Mouse (Mus musculus): Measurements from ENCODE around the gene Antxr1.

Antxr1 gene

GRCm38 (mm10) chr6:87335091-87335934, at the start of gene Antxr1:
TSS of gene Antxr1 (minus strand) at chr6:87335821.
- no peak for DNase-seq (ENCODE audit: extremely low read depth, low read depth, low spot score)

- no peak for DNase-seq (ENCODE audit: extremely low read depth, low read depth, low spot score)
Measured at GRCm38 (mm10) chr6:87384761-87385160, 49.1 kb upstream of the Antxr1 start.

- DNase-seq (ENCODE audit: extremely low read depth, low read depth, low spot score): no peak
Measured at GRCm38 (mm10) chr6:87383926-87384691, 48.5 kb upstream of the Antxr1 start.

- DNase-seq (ENCODE audit: extremely low read depth, low read depth, low spot score): no peak
Measured at GRCm38 (mm10) chr6:87373057-87373456, 37.4 kb upstream of the Antxr1 start, which contains the start of gene Gkn2. TSS of gene Gkn2 (plus strand) at chr6:87373357.

- DNase-seq (ENCODE audit: extremely low read depth, low read depth, low spot score): no peak
Measured at GRCm38 (mm10) chr6:87369223-87369622, 33.6 kb upstream of the Antxr1 start.

- no peak for DNase-seq (ENCODE audit: extremely low read depth, low read depth, low spot score)
Measured at GRCm38 (mm10) chr6:87354441-87354840, 18.8 kb upstream of the Antxr1 start.

- no peak for DNase-seq (ENCODE audit: extremely low read depth, low read depth, low spot score)
Measured at GRCm38 (mm10) chr6:87350829-87351228, 15.2 kb upstream of the Antxr1 start, which contains the start of gene Gkn1. TSS of gene Gkn1 (minus strand) at chr6:87350942.

- DNase-seq (ENCODE audit: extremely low read depth, low read depth, low spot score): no peak
Measured at GRCm38 (mm10) chr6:87335935-87336295, 294 bp upstream of the Antxr1 start.

GRCm38 (mm10) chr6:87334361-87335090, 1.1 kb downstream of the Antxr1 start:
- no peak for DNase-seq (ENCODE audit: extremely low read depth, low read depth, low spot score)

- DNase-seq (ENCODE audit: extremely low read depth, low read depth, low spot score): no peak
Measured at GRCm38 (mm10) chr6:87332380-87332779, 3.2 kb downstream of the Antxr1 start.

GRCm38 (mm10) chr6:87328265-87329173, 7.1 kb downstream of the Antxr1 start:
- no peak for DNase-seq (ENCODE audit: extremely low read depth, low read depth, low spot score)

- no peak for DNase-seq (ENCODE audit: extremely low read depth, low read depth, low spot score)
Measured at GRCm38 (mm10) chr6:87326932-87327331, 8.7 kb downstream of the Antxr1 start.

GRCm38 (mm10) chr6:87323381-87323780, 12.2 kb downstream of the Antxr1 start:
- no peak for DNase-seq (ENCODE audit: extremely low read depth, low read depth, low spot score)

- DNase-seq (ENCODE audit: extremely low read depth, low read depth, low spot score): no peak
Measured at GRCm38 (mm10) chr6:87318651-87319050, 17.0 kb downstream of the Antxr1 start.

- DNase-seq (ENCODE audit: extremely low read depth, low read depth, low spot score): no peak
Measured at GRCm38 (mm10) chr6:87316966-87317365, 18.7 kb downstream of the Antxr1 start.

GRCm38 (mm10) chr6:87312761-87313160, 22.9 kb downstream of the Antxr1 start:
- DNase-seq (ENCODE audit: extremely low read depth, low read depth, low spot score): no peak

GRCm38 (mm10) chr6:87304486-87304885, 31.1 kb downstream of the Antxr1 start:
- no peak for DNase-seq (ENCODE audit: extremely low read depth, low read depth, low spot score)

GRCm38 (mm10) chr6:87302746-87303145, 32.9 kb downstream of the Antxr1 start:
- DNase-seq (ENCODE audit: extremely low read depth, low read depth, low spot score): no peak

- DNase-seq (ENCODE audit: extremely low read depth, low read depth, low spot score): no peak
Measured at GRCm38 (mm10) chr6:87301991-87302390, 33.6 kb downstream of the Antxr1 start.

GRCm38 (mm10) chr6:87294904-87295303, 40.7 kb downstream of the Antxr1 start:
- no peak for DNase-seq (ENCODE audit: extremely low read depth, low read depth, low spot score)

All from fat pad, adult 2 months (tissue).